ENCODE assay signal across 15 mouse cellular contexts in genomic region chr16:22881487-22881886, GRCm38 (mm10). TPM values are rescaled to one million over a fixed set of nuclear protein-coding genes. Genes with fewer than 3 reads are reported as not detected.
DNase-seq lines count a peak whose midpoint lies in the region; ATAC-seq lines count a peak whose summit lies in the region.
"Had no signal": no experiment of that assay in that cellular context is flagged by ENCODE, and none has a peak within 500 bp of the region (broad histone marks: within the 10 kb centered on the region; RNA-seq: fewer than 3 reads in every experiment).

No protein-coding gene starts in this region.

- H3K9ac ChIP-seq in liver, embryonic 15.5 days, result no peak overlapping the region
- no peak overlapping the region for H3K9ac ChIP-seq in hindbrain, embryonic 12.5 days
- H3K9ac ChIP-seq: lung, embryonic 14.5 days had no signal

- no peaks in the 10 kb centered on the region for H3K9me3 ChIP-seq in liver, embryonic 15.5 days (replicated peaks)
- no peaks in the 10 kb centered on the region for H3K9me3 ChIP-seq in hindbrain, embryonic 12.5 days (replicated peaks)

- H3K4me1 ChIP-seq in liver, embryonic 15.5 days (replicated peaks), result peaks cover 23% of the 10 kb centered on the region
- H3K4me1 ChIP-seq in hindbrain, embryonic 12.5 days, result peaks cover 5% of the 10 kb centered on the region

- DNase-seq in heart, adult 11 months, result peak; percentile 95
- no peak for DNase-seq in heart, postnatal 36 days
- DNase-seq in kidney, adult 9 months, result peak; percentile 37
- no peak for DNase-seq in kidney, adult 18-20 months
- peak; percentile 45 for DNase-seq in MEL-GATA-1-ER (ENCODE audit: extremely low read depth, low read depth)
- DNase-seq in urinary bladder, postnatal 36 days (ENCODE audit: low spot score in 2 of 2), result no peak
- DNase-seq: lung, embryonic 14.5 days had no signal

- ATAC-seq in liver, embryonic 15.5 days (ENCODE audit: insufficient read depth), result peak; percentile 78
- no peak for ATAC-seq in hindbrain, embryonic 12.5 days (ENCODE audit: low FRiP score)
- ATAC-seq: activated CD4-positive, CD25-positive, alpha-beta regulatory T cell, adult 4 months had no signal

- intact Hi-C loops in heart, postnatal 36 days (cut with DNase I), result no loop called here

- 17% methylated on average over 4 of the region's 4 CpGs for WGBS in liver, embryonic 15.5 days (ENCODE audit: insufficient replicate concordance)
- 74% methylated on average over 4 of the region's 4 CpGs for WGBS in hindbrain, embryonic 12.5 days

- peak overlapping the region; percentile 81 for H3K27ac ChIP-seq in liver, embryonic 15.5 days (replicated peaks)
- no peak overlapping the region for H3K27ac ChIP-seq in hindbrain, embryonic 12.5 days
- H3K27ac ChIP-seq: kidney, postnatal 0 days had no signal

- no peak overlapping the region for H3K4me2 ChIP-seq in liver, embryonic 15.5 days
- H3K4me2 ChIP-seq in hindbrain, embryonic 12.5 days (replicated peaks), result no peak overlapping the region
- H3K4me2 ChIP-seq: lung, embryonic 14.5 days had no signal

- H3K4me3 ChIP-seq in liver, embryonic 15.5 days (replicated peaks), result no peak overlapping the region
- H3K4me3 ChIP-seq in hindbrain, embryonic 12.5 days, result no peak overlapping the region

- H3K27me3 ChIP-seq in liver, embryonic 15.5 days, result no peaks in the 10 kb centered on the region
- H3K27me3 ChIP-seq in hindbrain, embryonic 12.5 days, result no peaks in the 10 kb centered on the region

- no peaks in the 10 kb centered on the region for H3K36me3 ChIP-seq in liver, embryonic 15.5 days (replicated peaks)
- H3K36me3 ChIP-seq in hindbrain, embryonic 12.5 days, result no peaks in the 10 kb centered on the region

RNA-seq across cellular contexts. Expression of gene Ahsg, which starts 9.6 kb away (rescaled TPM):
- 10 to 100 TPM in 1 of 2 experiments, 1 to 10 TPM in 1; 9.1 to 10.1 TPM for total RNA-seq in heart, postnatal 36 days (2021)
- 2,676 and 4,109 TPM in 2 replicates for polyA plus RNA-seq in liver, embryonic 15.5 days (2015; fragmentation: Nextera tagmentation; extraction: Ambion mirVana)
- not detected in 2 replicates for polyA plus RNA-seq in hindbrain, embryonic 12.5 days (2016; fragmentation: Nextera tagmentation; extraction: Ambion mirVana)
- total RNA-seq: layer of hippocampus, postnatal 14 days; left cerebral cortex, postnatal 25 days had no signal
- polyA plus RNA-seq: activated CD4-positive, CD25-positive, alpha-beta regulatory T cell, adult 4 months; embryonic facial prominence, embryonic 11.5 days; hindbrain, embryonic 16.5 days had no signal

RNA-seq across cellular contexts. Expression of gene Dnajb11, which starts 23.8 kb away (rescaled TPM):
- 10 to 100 TPM; 54.0 to 62.9 TPM for total RNA-seq in heart, postnatal 36 days (2021)
- 58.3 and 60.7 TPM in 2 replicates for polyA plus RNA-seq in liver, embryonic 15.5 days (2015; fragmentation: Nextera tagmentation; extraction: Ambion mirVana)
- polyA plus RNA-seq in hindbrain, embryonic 12.5 days (2016; fragmentation: Nextera tagmentation; extraction: Ambion mirVana), result 104 and 112 TPM in 2 replicates

RNA-seq across cellular contexts. Expression of gene Tbccd1, which starts 24.0 kb away (rescaled TPM):
- total RNA-seq in heart, postnatal 36 days (2021), result 10 to 100 TPM; 10.9 to 11.2 TPM
- 22.9 and 27.6 TPM in 2 replicates for polyA plus RNA-seq in liver, embryonic 15.5 days (2015; fragmentation: Nextera tagmentation; extraction: Ambion mirVana)
- 30.1 and 32.5 TPM in 2 replicates for polyA plus RNA-seq in hindbrain, embryonic 12.5 days (2016; fragmentation: Nextera tagmentation; extraction: Ambion mirVana)

RNA-seq across cellular contexts. Expression of gene Fetub, which starts 36.6 kb away (rescaled TPM):
- total RNA-seq in heart, postnatal 36 days (2021), result under 1 TPM; 0.28 to 0.35 TPM
- 7.3 and 12.9 TPM in 2 replicates for polyA plus RNA-seq in liver, embryonic 15.5 days (2015; fragmentation: Nextera tagmentation; extraction: Ambion mirVana)
- not detected in 2 replicates for polyA plus RNA-seq in hindbrain, embryonic 12.5 days (2016; fragmentation: Nextera tagmentation; extraction: Ambion mirVana)
- total RNA-seq: left cerebral cortex, postnatal 25 days had no signal
- polyA plus RNA-seq: activated CD4-positive, CD25-positive, alpha-beta regulatory T cell, adult 4 months; hindbrain, embryonic 16.5 days; lung, embryonic 14.5 days had no signal

Comparison
In these comparisons a context has a peak if more than half of its experiments do, and no peak if none do; other contexts are left out.
1. DNase-seq: peak in heart, adult 11 months (single experiment), kidney, adult 9 months (single experiment) and MEL-GATA-1-ER (single experiment); none in heart, postnatal 36 days (0 of 2), kidney, adult 18-20 months (single experiment) and urinary bladder, postnatal 36 days (0 of 2).
2. RNA of gene Ahsg, which starts 9.6 kb away (polyA plus RNA-seq): 2,676 to 4,109 TPM in liver, embryonic 15.5 days; not detected in hindbrain, embryonic 12.5 days; every median in the first group is over 1,000 times any median in the second.